Mouse (Mus musculus) right cerebral cortex, postnatal 4 days (tissue): Measurements from ENCODE around the gene Mical2.

ENCODE experiments used
- DNase-seq: peaks from one replicate; pipeline ENCODE4 v3.0.0-alpha.2; 2022

Gene Mical2

DNA sequence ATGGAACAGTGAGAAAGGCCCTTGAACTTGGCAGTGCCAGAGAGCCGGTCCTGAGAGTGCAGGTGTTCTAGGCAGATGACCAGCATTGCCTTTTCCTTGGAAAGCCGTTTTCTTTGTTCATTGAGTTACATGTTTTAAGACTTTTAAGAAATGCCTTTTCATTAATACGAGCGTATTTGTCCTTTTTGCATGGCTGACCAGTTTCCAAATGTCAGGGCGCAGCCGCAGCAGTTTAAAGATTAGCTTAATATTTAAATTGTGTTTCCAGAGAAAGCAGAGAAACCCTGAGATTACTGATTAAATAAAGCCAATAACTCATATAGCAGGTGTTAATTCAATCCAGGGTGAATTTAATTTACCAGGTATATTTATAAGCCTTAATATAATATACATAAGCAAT, 187.6 kb downstream of the Mical2 start:
- no peak for DNase-seq

DNA sequence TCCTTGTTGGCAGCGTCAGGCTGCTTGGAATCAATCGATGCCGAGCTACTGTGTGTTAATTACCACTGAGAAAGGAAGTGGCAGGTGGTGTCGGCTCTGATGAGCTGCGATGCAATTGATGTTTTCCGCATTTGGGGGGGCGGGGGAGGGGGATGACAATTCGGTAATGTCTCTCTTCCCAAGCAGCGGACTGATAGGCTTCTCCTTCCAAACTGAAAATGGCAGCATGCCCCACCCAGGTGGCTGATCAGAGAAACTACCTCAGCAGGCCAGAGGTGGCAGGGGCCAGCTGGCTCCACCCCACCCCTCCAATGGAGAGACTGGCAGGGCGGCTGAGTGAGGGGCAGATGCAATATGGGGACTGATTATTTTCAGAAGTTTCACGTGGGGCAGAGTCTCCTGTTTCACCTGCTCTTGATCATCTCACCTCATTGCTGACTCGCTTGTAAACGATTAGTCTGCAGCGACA, 190.4 kb downstream of the Mical2 start:
- peak; percentile 26 for DNase-seq

DNA sequence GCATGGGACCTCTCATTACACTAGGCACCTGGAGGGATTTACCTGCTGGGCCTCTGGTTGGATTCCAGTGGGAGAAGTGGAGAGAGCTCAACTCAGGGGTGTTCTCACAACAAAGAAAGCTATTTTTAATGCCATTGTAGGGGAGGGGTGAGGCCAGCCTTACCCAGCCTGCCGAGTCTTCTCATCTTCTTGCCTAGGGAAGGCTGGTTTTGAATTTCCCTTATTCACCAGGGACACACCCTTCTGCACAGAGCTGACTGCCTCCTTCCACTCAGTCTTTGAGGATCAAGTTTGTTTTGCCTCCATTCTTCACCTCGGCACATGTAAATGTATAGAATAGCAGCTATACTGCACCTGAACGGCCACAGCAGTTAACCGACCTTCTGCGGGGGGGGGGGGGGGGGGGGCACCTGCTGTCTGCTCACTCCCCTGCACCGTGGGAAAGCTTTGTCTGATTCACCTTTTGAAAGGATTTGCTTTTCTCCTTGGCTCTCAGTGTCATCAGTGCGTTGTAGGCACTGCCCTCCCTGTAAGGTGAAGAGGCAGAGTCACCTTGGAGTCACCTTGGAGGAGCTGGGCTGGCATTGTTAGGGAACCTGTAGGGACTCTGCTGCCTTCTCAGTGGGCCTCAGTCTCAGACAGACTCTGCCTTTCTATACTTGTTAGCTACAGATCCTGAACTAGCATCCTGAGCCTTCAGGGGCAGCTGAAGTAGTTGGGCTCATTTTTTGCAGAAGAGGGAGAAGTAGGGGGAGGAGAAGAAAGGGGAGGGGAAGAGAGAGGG, 191.3 kb downstream of the Mical2 start:
- DNase-seq: no peak

DNA sequence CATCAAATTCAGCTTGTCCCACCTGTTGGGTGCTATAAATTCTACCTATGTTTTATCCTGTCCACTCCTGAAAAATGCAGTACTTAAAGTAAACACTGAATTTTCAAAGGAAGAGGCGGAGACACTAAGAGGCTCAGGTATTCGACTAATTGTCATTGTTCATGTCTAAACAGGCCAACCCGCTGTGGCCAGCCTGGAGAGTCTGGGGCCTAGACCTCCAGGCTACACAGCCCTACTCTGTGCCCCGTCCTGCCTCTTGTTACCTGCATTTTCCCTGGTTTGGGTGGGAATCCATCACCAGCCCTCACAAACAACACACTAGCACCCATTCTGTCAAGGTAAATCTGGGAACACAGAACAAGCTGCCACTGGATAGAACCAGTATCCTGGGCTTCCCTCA, 191.9 kb downstream of the Mical2 start:
- DNase-seq: no peak

DNA sequence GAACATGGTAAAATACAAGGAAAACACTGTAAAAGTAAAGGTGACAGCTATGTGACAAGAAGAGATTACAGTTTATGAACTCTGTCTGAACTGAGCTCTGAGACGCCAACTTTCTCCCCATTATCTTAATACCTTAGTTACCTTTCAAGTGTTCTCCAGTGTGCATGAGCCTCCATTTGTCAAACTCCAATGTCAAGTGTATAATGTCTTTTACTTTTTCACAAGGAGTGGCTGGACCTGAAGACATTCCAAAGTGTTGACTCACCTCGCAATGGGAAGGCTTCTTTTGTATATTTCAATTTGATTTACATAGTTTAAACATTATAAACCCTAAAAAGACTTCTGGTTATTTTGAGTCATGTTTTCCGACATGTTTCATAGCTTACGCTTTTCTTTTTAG, 197.8 kb downstream of the Mical2 start:
- DNase-seq: no peak

DNA sequence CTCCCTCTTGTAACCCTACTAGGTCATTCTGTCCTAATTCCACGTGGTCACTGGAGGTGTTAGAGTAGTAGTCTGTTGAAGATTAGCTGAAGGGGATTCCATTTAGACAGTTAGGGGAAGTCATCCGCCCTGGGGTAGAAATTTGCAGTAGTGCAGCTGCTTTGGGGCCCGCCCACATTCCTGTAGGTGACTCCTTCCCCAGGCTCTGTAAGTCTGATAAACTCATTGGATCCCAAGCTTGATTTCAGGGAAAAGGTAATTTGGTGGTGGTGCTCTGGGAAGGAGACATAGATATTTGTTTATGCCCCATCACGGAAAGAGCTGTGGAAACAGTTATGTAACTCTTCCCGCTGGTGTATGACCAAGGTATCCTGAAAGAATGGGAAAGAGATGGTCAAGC, 201.2 kb downstream of the Mical2 start:
- no peak for DNase-seq

DNA sequence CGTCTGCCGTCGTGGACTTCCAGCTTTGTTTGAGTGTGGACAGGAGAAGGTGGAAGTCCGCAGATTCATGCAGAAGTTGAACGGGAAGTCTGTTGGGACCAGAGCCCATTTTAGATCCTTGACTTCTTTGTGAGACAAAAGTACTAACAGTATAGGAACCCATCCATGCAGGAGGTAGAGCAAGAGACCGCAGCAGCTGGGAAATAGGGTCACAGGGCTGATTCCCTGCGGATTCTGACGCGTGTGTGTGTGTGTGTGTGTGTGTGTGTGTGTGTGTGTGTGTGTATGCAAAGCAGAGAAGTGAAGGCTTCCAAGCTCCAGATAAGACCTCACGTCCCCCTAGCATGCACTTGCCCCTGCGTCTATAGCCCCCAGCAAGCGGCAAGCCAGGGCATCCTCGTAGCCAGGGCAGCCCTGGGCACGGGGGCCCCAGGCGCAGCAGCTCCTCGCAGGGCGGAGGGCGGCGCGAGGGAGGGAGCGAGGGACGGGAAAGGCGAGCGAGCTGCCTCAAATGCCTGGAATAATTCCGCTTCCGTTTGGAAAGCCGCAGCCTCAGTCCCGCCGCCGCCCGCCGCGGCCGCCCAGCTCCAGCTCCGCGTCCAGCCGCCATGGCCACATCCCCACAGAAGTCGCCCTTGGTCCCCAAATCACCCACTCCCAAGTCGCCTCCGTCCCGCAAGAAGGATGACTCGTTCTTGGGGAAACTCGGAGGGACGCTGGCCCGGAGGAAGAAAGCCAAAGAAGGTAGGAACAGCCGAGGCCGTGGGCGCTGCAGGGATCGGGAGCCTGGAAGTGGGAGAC, 201.9 kb downstream of the Mical2 start, which contains the start of gene Parva:
Gene Parva (plus strand): TSS at position 149 of the 801 bp plus-strand sequence.
- peak; percentile 58 for DNase-seq

DNA sequence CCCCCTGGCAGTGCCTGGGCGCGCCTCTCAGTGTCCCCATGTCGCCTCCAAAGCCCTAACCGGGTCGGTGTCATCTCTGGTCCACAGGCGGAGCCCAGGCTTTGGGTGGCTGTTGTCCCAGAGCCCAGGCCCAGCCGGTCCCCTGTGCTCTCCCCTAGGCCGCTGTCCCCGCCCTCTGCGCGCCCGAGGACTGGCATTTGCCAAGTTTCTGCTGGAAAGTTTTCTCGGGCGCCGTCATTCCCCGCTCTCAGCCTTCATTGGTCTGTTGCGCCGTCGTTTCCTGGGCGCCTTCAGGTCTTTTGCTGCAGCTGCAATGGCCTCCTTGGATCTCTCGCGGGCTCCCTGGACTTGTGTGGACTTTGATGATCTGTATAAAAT, 202.5 kb downstream of the Mical2 start:
- DNase-seq: peak; percentile 65

DNA sequence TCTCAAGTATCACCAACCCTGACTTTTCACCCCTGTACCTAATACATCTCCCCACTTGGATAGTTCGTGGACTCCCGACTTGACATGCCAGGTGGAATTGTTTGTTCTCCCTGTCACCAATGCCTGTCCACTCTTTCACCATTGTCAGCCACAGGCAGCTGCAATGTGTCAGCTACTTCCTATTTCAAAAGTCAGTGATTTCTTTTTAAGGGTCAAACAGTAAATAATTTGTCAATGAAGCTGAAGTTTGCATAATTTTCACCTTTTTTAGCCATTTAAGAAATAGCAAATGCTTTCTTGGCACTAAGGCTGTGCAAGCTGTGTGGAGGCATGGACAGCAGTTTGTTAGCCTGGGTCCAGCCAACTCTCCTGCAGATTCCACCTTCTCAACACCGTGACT, 214.2 kb downstream of the Mical2 start:
- no peak for DNase-seq

DNA sequence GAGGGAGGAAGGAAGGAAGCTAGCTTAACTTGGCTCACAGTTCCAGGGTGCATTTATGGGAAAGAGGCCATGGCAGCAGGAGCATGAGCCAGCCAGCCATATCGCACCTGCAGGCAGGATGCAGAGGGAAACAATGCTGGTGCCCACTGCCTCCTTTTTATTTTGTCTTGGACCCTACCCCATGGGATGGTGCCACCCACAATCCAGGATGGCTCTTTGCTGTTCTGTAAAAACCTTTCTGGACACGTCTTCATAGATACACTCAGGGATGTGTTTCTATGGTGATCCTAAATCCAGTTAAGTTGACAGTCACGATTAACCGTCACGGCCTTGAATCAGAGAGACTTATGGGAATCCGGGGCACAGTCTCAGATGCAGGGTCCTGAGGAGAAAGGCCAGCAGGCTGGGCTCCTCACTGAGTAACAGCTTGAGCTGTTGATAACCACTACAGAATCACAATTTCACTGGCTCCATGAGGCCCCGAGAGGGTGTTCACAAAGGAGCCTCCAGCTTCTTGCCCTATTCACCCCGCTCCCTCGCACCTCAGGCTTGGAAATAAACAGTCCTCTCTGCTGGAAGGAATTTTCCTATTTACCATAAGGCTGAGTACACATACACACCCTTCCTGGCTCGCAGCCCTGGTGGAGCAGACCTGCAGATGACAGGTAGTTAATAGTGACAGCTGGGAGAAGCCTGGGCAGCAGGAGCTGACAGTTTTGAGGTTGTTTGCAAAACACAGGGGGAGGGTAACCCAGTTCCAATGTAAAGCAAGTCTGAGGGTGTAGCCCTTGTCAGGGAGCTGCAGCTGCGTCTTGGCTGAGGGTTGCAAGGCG, 218.7 kb downstream of the Mical2 start:
- DNase-seq: no peak

DNA sequence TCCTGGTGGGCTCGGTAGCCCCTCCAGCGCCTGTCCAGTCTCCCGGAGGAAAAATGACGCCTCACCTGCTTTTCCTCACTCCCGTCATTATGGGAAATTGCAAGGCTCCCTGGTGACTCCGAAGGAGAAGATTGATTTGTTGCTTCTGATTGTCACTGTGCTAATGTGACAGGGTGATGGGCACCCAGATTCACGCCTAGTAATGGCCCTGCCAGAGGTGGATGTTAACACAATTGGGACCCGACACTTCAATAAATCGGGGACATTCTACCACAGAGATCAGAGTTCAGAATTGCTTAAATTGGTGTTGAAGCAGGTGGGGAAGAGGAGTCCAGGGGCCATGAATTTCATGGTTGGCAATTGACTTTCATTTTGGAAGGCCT, 219.3 kb downstream of the Mical2 start:
- DNase-seq: no peak

DNA sequence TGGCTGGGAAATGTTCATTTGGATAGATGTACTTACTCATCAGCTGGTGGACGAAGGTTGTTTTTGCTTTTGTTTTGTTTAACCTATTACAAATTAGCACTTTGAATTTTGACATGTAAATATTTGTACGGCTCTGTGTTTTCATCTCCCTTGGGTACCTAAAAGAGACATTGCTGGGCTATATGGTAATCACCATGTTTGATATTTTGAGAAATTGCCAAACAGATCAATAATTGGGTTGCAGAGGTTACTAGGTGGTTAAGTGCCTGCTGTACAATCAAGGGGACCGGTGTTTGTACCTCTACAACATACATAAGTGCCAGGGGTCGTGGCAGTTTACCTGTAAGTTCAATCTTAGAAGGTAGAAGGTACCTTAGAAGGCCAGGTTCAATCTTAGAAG, 220.8 kb downstream of the Mical2 start:
- DNase-seq: no peak

DNA sequence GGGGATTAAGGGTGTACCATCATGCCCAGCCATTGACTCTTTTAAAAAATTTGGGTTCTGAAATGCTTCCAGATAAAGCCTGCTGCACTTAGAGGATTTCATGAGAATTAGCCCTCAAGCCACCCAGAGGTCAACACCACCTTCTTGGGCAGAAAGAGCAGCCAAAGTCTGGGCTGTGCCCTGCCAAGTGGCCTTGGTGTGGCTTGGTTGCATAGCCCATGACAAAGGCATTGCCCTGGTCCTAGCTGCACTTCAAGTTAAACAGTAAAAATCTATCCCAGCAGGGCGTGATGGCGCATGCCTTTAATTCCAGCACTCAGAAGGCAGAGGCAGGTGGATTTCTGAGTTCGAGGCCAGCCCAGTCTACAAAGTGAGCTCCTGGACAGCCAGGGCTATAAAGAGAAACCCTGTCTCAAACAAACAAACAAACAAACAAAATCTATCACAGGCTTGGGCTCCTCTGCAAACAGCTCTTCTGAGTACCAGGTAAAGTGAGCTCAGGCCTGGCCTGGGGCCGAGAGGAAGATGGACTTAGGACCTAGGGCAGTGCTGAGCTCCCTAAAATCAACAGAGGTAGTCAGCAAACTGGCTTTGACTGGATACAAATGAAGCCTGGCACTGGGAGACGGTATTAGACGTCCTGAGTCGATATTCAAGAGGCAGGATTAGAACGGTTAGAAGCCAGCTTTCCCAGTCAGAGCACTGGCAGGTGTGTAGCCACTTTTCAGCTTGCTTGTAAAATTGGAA, 224.5 kb downstream of the Mical2 start:
- no peak for DNase-seq

DNA sequence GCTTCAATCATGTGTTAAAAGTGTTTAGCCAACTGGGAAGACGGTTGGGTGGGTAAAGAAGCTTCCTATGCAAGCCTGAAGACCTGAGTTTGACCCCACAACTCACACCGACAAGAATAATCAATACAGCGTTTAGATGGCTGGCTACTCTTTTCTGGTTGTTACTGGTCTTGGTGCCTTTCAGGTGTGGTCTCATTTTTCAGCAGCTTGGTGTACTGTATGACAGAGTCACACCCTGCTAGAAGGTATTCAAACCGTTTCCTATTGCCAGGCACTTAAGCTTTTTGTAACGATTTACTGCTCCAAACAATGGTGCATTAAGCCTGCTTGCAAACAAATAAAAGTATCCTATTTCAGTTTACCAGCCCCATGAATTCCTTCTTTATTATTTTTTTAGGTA, 226.8 kb downstream of the Mical2 start:
- no peak for DNase-seq

DNA sequence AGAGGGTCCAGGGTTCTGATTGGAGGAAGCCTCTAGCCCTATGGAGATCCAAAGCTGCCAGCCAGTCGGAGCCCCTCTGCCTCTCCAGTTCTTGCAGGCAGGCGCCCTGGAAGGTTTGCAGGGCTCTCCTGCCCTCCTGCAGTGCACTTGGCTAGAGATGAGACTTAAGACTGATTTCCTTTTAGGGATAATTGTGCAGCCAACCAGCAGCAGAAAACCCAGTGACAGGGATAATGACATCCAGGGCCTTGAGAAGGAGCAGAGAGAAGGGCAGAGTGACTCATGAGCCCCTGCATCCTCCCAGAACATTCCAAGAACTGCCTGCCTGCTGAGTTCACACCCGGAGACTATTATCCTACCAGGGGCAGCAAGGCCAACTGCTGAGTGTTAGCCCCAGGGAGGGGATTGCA, 228.2 kb downstream of the Mical2 start:
- no peak for DNase-seq

DNA sequence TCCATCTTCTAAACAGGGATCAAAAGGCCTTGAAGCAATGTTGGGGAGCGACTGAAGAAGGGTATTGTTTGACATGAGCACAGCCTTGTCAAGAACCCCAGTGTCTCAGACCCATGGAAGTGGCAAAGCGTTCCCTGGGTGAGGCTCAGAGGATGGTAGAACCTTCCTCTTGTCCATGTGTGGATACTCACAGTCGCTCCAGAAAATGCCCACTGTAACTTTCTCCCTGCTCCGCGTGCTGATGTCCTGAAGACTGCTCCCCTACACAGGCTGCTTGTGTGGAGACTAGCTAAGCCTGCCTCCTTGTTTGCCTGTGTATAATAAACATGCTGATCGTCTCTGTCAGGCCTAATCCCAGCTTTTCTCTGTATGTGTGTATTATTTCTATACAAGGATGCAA, 228.7 kb downstream of the Mical2 start:
- no peak for DNase-seq

DNA sequence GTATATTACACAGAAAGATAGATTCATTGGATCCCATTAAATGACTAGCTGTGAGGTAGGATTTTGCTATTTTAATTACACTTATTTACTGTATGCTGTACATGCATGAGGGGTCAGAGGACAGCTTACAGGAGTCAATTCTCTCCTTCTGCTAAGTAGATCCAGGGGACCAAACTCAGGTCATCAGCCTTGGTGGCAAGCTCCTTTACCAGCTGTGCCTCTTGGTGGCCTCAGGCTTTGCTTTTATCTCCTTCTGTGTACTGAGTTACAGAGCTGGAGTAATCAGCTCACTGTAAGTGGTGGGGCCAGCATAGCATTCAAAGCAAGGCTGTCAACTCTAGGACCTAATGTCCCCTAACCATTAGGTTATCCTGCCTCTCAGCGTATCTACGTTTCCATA, 229.3 kb downstream of the Mical2 start:
- no peak for DNase-seq

DNA sequence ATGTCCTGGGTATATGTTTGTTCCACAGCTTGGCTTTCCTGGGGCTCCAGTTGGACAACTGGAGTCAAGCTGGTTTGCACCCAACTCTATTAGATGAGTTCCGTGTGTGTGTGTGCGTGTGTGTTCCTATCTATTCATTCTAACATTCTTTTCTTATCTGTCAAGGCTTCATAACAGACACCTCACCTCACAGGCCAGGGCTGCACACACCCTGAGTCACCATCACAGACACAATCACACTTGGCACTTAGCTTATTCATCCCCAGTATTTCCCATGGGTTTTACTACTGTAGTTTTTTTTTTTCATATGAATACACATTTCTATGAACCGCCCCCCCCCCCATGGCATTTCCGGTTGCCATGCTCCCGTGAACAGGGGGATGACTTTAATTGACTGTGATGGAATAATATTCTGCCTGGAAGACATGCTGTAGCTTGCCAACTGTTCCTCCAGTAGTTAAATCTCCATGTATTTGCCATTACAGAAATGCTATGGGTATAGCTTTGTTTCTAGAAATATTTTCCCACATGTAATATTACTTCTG, 230.0 kb downstream of the Mical2 start:
- DNase-seq: no peak

DNA sequence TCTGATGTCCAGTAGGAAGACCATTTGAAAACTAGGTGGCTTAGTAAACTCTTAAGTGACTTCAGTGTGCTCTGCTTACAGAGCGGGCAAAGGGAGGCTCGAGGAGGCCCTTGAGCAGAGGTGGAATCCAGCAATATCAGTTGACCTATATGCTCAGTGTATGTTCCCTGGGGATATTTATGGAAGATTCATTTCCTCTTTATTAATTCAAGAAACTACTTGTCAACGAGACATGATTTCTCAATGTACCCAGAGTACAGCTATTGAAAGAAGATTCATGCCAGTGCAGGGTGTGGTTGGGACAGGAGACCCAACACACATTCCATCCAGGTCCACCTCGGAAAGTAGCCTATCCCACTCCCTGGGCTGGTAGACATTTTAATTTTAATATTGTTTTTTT, 231.7 kb downstream of the Mical2 start:
- DNase-seq: no peak

DNA sequence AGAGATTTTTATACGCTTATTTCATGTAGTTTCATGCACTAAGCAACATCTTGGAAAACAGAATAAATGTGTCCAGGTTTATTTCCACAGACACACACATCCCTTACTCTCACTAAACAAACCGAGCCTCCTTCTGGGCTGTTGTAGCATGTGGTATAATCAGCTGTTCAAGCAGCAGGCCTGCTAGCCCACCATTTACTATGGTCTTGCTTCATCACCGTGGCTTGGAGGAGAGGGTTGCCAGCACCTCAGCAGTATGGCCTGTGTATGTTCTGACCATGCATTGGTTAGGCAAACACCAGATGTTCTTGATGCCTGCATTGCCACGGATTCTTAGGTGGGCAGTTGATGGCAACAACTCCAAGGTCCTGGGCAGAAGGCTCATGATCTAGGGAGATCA, 232.3 kb downstream of the Mical2 start:
- no peak for DNase-seq

DNA sequence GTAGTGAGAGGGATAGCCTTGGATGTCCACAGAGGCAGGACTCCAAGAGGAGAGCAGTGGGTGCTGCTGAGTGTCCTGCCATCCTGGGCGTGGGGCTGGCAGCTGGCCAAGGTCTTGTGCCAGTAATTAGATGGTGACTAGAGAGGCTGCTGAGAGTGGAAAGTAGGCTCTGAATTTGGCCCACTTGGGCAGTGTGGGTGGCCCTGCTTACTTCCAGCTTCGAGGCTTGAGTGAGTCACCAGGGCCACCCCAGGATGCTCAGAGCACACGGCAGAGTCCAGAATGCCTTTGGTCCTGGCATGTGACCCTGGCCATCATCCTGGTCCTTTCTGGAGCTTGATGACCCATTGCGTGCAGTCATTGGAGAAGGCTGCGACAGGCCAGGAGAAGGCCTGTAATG, 232.8 kb downstream of the Mical2 start:
- DNase-seq: peak; percentile 19
